Mouse (Mus musculus) stomach, postnatal 0 days (tissue): Measurements from ENCODE around the gene St6galnac5.

ENCODE experiments used
- CTCF ChIP-seq: IDR thresholded peaks from 2 replicates; pipeline ENCODE4 v1.5.1; 2016; ENCODE audit warnings: antibody characterized with exemption, low read depth, mild to moderate bottlenecking, moderate library complexity
- EP300 ChIP-seq: optimal IDR thresholded peaks from 2 replicates; pipeline ENCODE3; 2016; ENCODE audit warnings: antibody characterized with exemption

DNA sequence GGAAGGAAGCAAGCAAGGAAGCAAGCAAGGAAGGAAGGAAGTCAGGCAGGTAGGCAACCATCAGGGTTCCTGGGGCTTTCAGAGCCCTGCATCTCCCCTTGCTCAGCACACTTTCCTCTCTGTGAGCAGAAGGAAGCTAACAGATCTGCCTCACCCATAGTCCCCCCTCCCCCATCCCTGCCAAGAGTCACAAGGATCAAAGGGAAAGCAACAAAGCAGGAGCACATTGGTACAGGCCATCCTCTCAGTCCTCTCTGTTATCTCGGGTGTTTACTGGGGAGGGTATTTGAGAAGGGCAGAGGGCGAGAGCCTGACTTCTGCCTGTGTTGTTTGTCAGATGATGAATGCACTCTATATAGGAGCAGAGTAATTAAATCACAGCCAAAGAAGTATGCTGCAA lies 184.7 kb downstream of the St6galnac5 start:
- TF ChIP-seq CTCF (no peak), EP300 (no peak)
